Mouse (Mus musculus): Measurements from ENCODE around the gene Efcab6. TPM values are rescaled to one million over a fixed set of nuclear protein-coding genes. Genes with fewer than 3 reads are reported as not detected.

Efcab6 gene
- polyA plus RNA-seq, 1 experiment: not detected

GRCm38 (mm10) chr15:83996864-83997263, 68.3 kb downstream of the Efcab6 start:
- Histone ChIP-seq H3ac (ENCODE audit: control insufficient read depth, insufficient read length) (no peak overlapping the region), H3K27me3 (ENCODE audit: control insufficient read depth, insufficient read depth, insufficient read length) (peaks cover 14% of the 10 kb centered on the region), H3K79me2 (ENCODE audit: control insufficient read depth, insufficient read depth) (no peaks in the 10 kb centered on the region), H3K4me2 (ENCODE audit: low read depth) (no peak overlapping the region), H3K4me3 (no peak overlapping the region), H3K36me3 (ENCODE audit: control insufficient read depth, insufficient read depth) (no peaks in the 10 kb centered on the region)
- no peak for TF ChIP-seq MYOG (IDR thresholded peaks at IDR 0.05; ENCODE audit: control insufficient read depth in 1 of 3, insufficient read depth in 1 of 3, insufficient read length in 2 of 3, low read depth in 2 of 3)
- no peak for TF ChIP-seq SRF (IDR thresholded peaks at IDR 0.05; ENCODE audit: control insufficient read depth, insufficient read length, low read depth)
- TF ChIP-seq POLR2A (IDR thresholded peaks at IDR 0.05; ENCODE audit: insufficient read length, low read depth): no peak
- no peak for TF ChIP-seq MAX (IDR thresholded peaks at IDR 0.05; ENCODE audit: low read depth)
- TF ChIP-seq REST (IDR thresholded peaks at IDR 0.05; ENCODE audit: insufficient read depth, insufficient read length): no peak
- TF ChIP-seq TCF12 (IDR thresholded peaks at IDR 0.05; ENCODE audit: insufficient read depth, poor library complexity, severe bottlenecking): no peak
- TF ChIP-seq USF1 (IDR thresholded peaks at IDR 0.05; ENCODE audit: low read depth): no peak
- TF ChIP-seq TCF3 (IDR thresholded peaks at IDR 0.05; ENCODE audit: insufficient read length, low read depth): no peak
- TF ChIP-seq POLR2AphosphoS2 (IDR thresholded peaks at IDR 0.05; ENCODE audit: insufficient read length, low read depth): no peak
- TF ChIP-seq MYOD1 (IDR thresholded peaks at IDR 0.05; ENCODE audit: control insufficient read depth in 1 of 3, insufficient read length in 2 of 3, low read depth in 2 of 3): no peak
- no peak for TF ChIP-seq CEBPB (IDR thresholded peaks at IDR 0.05; ENCODE audit: insufficient read depth, poor library complexity, severe bottlenecking)
- no peak for TF ChIP-seq E2F4 (IDR thresholded peaks at IDR 0.05; ENCODE audit: insufficient read depth)

- TF ChIP-seq TCF12 (IDR thresholded peaks at IDR 0.05; ENCODE audit: insufficient read depth, poor library complexity, severe bottlenecking) (no peak), REST (IDR thresholded peaks at IDR 0.05; ENCODE audit: insufficient read depth, insufficient read length) (no peak), MYOD1 (IDR thresholded peaks at IDR 0.05; ENCODE audit: control insufficient read depth in 1 of 3, insufficient read length in 2 of 3, low read depth in 2 of 3) (no peak), POLR2AphosphoS2 (IDR thresholded peaks at IDR 0.05; ENCODE audit: insufficient read length, low read depth) (no peak), SRF (IDR thresholded peaks at IDR 0.05; ENCODE audit: control insufficient read depth, insufficient read length, low read depth) (no peak), POLR2A (IDR thresholded peaks at IDR 0.05; ENCODE audit: insufficient read length, low read depth) (no peak), MAX (IDR thresholded peaks at IDR 0.05; ENCODE audit: low read depth) (no peak), E2F4 (IDR thresholded peaks at IDR 0.05; ENCODE audit: insufficient read depth) (no peak), USF1 (IDR thresholded peaks at IDR 0.05; ENCODE audit: low read depth) (no peak), CEBPB (IDR thresholded peaks at IDR 0.05; ENCODE audit: insufficient read depth, poor library complexity, severe bottlenecking) (no peak)
- Histone ChIP-seq H3ac (ENCODE audit: control insufficient read depth, insufficient read length) (no peak overlapping the region), H3K27me3 (ENCODE audit: control insufficient read depth, insufficient read depth, insufficient read length) (peaks cover 30% of the 10 kb centered on the region), H3K79me2 (ENCODE audit: control insufficient read depth, insufficient read depth) (no peaks in the 10 kb centered on the region), H3K36me3 (ENCODE audit: control insufficient read depth, insufficient read depth) (no peaks in the 10 kb centered on the region), H3K4me2 (ENCODE audit: low read depth) (no peak overlapping the region), H3K4me3 (no peak overlapping the region)
Observed at GRCm38 (mm10) chr15:83992191-83992590, 73.0 kb downstream of the Efcab6 start.

- H3K4me3 ChIP-seq: no peak overlapping the region
- no peaks in the 10 kb centered on the region for H3K36me3 ChIP-seq (ENCODE audit: control insufficient read depth, insufficient read depth)
- no peak overlapping the region for H3K4me2 ChIP-seq (ENCODE audit: low read depth)
- H3ac ChIP-seq (ENCODE audit: control insufficient read depth, insufficient read length): no peak overlapping the region
- H3K27me3 ChIP-seq (ENCODE audit: control insufficient read depth, insufficient read depth, insufficient read length): peaks cover 35% of the 10 kb centered on the region
- TF ChIP-seq MYOG (IDR thresholded peaks at IDR 0.05; ENCODE audit: control insufficient read depth in 1 of 3, insufficient read depth in 1 of 3, insufficient read length in 2 of 3, low read depth in 2 of 3): no peak
- H3K79me2 ChIP-seq (ENCODE audit: control insufficient read depth, insufficient read depth): no peaks in the 10 kb centered on the region
Observed at GRCm38 (mm10) chr15:83991461-83991860, 73.7 kb downstream of the Efcab6 start.

GRCm38 (mm10) chr15:83989241-83989640, 75.9 kb downstream of the Efcab6 start:
- Histone ChIP-seq H3K27me3 (ENCODE audit: control insufficient read depth, insufficient read depth, insufficient read length) (peaks cover 45% of the 10 kb centered on the region), H3K4me3 (no peak overlapping the region)
- TF ChIP-seq SRF (IDR thresholded peaks at IDR 0.05; ENCODE audit: control insufficient read depth, insufficient read length, low read depth) (no peak), REST (IDR thresholded peaks at IDR 0.05; ENCODE audit: insufficient read depth, insufficient read length) (no peak), MYOG (IDR thresholded peaks at IDR 0.05; ENCODE audit: control insufficient read depth in 1 of 3, insufficient read depth in 1 of 3, insufficient read length in 2 of 3, low read depth in 2 of 3) (no peak), TCF3 (IDR thresholded peaks at IDR 0.05; ENCODE audit: insufficient read length, low read depth) (no peak), MAX (IDR thresholded peaks at IDR 0.05; ENCODE audit: low read depth) (no peak), USF1 (IDR thresholded peaks at IDR 0.05; ENCODE audit: low read depth) (no peak)

GRCm38 (mm10) chr15:83988087-83988486, 77.1 kb downstream of the Efcab6 start:
- peaks cover 45% of the 10 kb centered on the region for H3K27me3 ChIP-seq (ENCODE audit: control insufficient read depth, insufficient read depth, insufficient read length)
- no peaks in the 10 kb centered on the region for H3K79me2 ChIP-seq (ENCODE audit: control insufficient read depth, insufficient read depth)
- H3ac ChIP-seq (ENCODE audit: control insufficient read depth, insufficient read length): no peak overlapping the region
- no peaks in the 10 kb centered on the region for H3K36me3 ChIP-seq (ENCODE audit: control insufficient read depth, insufficient read depth)
- TF ChIP-seq E2F4 (IDR thresholded peaks at IDR 0.05; ENCODE audit: insufficient read depth) (no peak), POLR2A (IDR thresholded peaks at IDR 0.05; ENCODE audit: insufficient read length, low read depth) (no peak), POLR2AphosphoS2 (IDR thresholded peaks at IDR 0.05; ENCODE audit: insufficient read length, low read depth) (no peak), SRF (IDR thresholded peaks at IDR 0.05; ENCODE audit: control insufficient read depth, insufficient read length, low read depth) (no peak), TCF3 (IDR thresholded peaks at IDR 0.05; ENCODE audit: insufficient read length, low read depth) (no peak), CEBPB (IDR thresholded peaks at IDR 0.05; ENCODE audit: insufficient read depth, poor library complexity, severe bottlenecking) (no peak), MYOG (IDR thresholded peaks at IDR 0.05; ENCODE audit: control insufficient read depth in 1 of 3, insufficient read depth in 1 of 3, insufficient read length in 2 of 3, low read depth in 2 of 3) (no peak)
- H3K4me3 ChIP-seq: no peak overlapping the region
- H3K4me2 ChIP-seq (ENCODE audit: low read depth): no peak overlapping the region

More at GRCm38 (mm10) chr15:83989241-83989640, 75.9 kb downstream of the Efcab6 start:
- no peak overlapping the region for H3ac ChIP-seq (ENCODE audit: control insufficient read depth, insufficient read length)
- H3K79me2 ChIP-seq (ENCODE audit: control insufficient read depth, insufficient read depth): no peaks in the 10 kb centered on the region
- H3K36me3 ChIP-seq (ENCODE audit: control insufficient read depth, insufficient read depth): no peaks in the 10 kb centered on the region
- no peak overlapping the region for H3K4me2 ChIP-seq (ENCODE audit: low read depth)

Data from myocyte (in vitro differentiated cells).